Mouse (Mus musculus) activated CD4-positive, CD25-positive, alpha-beta regulatory T cell, adult 4 months (primary cell): ENCODE measurements at regions not wholly inside any gene's neighbourhood (a gene's known extent, or its start where the extent isn't known, plus 50 kb on each side); places are given as distances from the start of the nearest gene placed in this dataset.
"Not testable (repeated sequence)": the region's sequence is repeated elsewhere in the genome, so short reads cannot be mapped to it uniquely, and the experiment has no call there.

Source experiments
- ATAC-seq: one replicate; pipeline ENCODE4 v1.8.0; 2017

DNA sequence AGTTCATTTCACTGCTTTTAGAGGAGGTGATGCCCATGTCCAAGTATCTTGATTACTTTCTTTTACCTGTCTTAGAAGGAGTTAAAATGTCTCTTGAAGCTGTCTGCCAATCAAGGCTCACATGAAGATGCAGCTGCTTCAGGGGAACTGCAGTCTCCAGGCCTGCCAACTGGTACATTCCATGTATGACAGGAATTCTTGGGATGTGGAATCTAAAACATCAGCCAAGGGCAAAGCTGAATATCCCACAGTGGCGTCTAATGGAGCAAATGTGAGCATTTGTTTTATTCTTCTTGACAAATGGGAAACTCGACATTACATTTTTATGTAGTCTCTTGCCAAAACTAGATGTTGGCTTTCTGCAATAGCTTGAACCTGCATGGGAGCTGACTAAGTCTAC, 438.7 kb upstream of the Adamts5 start:
- no peak for ATAC-seq

DNA sequence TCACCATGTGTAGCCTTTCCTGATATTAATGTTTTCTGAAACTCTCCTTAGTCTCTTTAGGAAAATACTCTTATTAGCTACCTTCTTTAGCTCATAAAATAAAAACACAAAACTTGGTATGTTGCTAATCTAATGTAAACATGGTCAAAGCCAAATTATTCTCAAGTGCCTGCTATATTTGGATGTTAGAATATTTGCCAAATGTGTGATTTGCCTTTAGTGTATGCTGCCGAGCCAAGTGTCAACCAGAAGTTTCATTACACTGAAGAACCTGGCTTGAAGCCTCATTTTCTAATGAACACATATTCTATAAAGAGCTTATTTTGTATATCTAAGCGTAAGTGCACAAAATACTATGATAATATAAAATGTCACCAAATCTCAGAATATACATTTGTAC, 423.8 kb upstream of the Adamts5 start:
- no peak for ATAC-seq

DNA sequence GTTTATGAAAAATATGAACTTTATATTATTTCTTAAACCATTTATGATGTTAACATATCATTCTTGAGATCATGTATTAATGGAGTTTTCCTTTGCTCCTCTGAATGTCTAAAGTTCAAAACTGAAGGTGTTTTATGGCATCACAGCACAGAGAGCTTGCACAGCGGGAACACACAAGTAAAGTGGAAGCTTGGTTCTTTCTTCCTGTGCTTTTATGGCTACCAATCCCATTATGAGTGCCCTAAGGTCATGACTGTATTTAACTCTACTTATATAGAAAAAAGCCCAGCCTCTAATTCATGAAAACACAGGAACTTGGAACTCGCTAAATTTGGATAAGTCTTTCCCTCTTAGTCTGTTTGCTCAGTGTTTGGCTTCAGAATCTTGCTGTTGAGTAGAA, 417.3 kb upstream of the Adamts5 start:
- ATAC-seq = no peak

DNA sequence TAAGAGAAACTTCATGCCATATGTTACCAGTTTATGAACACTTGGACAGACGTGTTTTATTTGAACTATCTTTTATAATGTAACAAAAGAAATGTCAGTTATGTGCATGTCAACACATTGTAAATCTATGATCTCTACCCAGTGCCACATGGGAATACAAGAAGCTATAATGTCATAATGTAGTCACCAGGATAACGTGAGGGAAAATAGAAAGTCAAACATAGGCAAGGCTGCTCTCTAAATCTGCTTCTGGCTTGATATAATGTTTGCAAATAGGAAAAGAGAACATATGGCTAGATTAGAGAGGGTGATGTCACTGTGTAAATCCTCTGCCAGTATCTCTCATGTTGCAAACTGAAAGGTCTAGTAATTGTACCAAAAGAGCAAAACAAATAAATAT, 408.1 kb upstream of the Adamts5 start:
- no peak for ATAC-seq

DNA sequence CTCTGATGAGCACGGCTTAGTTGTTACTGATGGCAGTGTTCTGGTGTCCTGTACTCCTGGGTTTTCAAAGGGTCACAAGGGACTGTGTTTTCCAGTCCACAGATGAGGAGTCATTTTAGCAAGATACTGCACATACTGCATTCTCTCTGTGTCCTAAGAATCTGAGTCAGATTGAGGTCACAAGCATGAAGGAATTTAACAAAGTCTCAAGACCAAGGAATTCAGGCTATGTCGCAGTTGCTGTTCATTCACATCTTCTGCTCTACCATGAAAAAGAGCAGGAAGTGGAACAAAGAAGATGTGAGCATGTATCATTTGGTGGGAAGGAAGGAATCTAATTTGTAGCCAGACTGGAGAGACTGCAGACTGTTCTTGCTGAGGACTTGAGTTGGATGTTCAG, 402.2 kb upstream of the Adamts5 start:
- no peak for ATAC-seq

DNA sequence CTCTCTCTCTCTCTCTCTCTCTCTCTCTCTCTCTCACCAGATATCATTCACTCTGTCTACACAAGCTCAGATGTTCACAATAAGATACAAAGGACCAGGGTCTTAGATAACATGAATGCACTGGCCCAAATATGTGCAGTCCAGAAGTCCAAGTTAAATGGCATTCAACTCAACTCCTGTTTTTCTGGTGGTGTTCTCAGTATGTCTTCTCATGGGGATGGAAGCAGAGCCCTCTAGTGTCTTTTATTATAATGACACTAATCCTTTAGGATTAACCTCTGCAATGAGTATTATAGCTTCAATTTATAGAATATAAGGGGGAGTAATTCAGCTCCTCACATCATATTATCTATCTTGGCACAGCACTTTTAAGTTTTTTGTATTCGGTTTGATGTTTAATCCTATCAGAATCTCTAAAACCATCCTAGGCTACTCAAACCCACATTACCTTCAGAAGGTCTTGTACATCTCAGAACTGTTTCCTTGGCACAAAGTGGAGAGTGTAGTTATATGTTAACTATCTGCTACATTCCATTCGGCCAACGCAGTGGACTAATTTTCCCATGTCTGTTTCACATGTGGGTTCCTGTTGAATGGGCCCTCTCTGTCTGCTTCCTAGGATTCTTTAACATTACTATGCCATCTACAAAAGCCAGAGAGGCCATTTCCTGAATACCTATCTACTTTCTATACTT, 401.0 kb upstream of the Adamts5 start:
- no peak for ATAC-seq

DNA sequence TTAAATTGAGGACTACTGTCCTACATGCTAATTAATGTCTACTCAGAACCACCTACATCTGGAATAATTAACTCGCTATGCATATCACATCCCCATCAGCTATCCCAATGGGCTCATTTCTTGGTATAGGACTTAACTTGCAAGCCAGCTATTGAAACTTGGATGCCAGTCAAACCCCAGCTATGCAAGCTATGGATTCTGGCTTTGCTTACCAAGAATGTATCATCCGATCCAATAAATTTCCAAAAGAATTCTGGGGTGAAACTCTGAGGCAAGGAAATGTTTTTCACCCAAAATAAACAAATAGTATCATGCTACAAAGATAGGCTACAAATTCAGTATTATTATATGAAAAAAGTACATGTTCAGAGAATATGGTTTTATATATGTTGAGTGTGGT, 392.8 kb upstream of the Adamts5 start:
- no peak for ATAC-seq

DNA sequence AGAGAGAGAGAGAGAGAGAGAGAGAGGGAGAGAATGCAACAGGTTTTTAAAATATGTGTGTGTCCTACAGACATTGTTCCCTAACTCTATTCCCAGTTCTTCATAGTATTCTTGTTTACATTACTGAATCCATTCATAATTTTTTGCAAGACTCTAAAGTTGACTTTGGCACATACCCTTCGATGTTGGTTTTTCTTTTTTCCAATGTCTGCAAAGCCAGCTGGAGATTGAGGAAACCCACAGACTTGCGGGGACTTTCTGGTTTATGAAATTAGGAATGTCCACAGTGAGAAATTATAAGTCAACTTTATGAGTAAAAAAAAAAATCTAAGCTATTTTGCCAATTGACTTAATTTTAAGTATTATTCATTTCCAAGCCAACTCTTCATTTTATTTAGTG, 379.7 kb upstream of the Adamts5 start:
- no peak for ATAC-seq

DNA sequence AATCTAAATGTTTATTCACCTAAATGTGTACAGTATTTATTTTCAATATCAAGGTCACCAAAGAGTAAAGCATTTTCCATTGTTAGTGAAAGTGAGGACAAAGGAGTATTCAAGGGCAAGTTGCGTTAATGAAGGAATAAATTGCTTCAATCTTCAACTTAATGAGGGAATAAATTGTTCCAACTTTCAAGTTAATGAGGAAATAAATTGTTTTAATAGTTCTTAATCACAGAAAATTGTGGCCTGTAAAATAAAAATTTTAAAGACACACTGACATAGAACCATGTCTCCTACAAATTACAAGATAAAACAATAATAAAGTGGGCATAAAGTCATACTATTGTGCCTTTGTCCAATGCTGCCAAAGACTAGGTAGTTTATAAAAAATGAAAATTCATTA, 375.4 kb upstream of the Adamts5 start:
- ATAC-seq = no peak

DNA sequence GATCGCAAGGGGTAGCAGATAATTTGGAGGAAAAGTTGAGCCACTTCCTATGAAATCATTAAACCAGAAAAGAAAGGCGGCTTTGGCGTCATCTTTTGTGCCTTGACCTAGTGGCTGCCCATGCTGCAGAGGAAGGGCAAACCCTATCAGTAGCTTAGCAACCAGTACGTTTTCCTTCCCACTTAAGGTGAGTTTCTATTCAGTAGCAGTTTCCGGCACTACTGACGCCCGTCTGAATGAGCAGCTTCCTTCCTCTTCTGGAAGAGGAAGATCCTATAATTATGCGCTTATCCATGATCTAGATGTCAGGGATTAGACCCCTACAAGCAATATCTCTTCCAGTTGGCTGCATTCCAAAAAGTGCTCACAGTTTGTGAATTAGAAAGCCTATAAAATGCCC, 360.0 kb upstream of the Adamts5 start:
- ATAC-seq = no peak

DNA sequence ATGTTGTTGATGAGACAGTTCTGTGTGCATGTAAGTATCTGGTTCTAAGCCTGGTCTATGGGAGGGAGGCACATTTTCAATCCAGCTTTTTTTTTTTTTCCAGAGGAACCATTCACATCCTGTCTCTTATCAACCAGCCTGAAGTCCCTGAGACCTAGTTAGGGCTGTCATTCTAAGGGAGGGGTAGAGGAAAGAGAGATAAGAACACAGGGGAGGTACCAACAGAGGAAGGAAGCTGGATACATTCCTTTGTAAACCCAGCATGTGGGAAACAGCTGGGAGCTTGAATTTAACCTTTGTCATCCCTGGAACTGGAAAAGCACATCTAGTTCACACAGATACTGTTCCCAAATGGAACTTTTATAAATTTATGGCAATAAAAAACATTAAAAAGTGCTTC, 351.0 kb upstream of the Adamts5 start:
- no peak for ATAC-seq

DNA sequence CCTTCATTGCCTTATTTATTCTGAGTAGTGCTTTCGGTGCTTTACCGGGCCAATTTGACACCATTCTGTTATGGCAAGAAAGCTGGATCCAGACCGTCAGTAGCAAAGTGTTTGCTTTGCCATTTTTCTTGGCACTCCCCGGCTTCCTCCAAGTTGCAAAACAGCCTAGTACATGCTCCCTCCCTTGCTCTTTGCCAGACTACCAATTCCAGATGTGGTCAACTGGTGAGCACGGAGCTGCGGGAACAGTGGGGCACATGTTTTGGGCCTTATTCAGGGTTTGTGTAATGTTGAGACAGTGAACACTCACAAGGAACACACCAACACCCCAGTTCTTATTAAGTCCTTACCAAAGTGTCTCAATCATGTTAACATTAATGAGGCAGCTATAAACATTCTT, 348.4 kb upstream of the Adamts5 start:
- no peak for ATAC-seq

DNA sequence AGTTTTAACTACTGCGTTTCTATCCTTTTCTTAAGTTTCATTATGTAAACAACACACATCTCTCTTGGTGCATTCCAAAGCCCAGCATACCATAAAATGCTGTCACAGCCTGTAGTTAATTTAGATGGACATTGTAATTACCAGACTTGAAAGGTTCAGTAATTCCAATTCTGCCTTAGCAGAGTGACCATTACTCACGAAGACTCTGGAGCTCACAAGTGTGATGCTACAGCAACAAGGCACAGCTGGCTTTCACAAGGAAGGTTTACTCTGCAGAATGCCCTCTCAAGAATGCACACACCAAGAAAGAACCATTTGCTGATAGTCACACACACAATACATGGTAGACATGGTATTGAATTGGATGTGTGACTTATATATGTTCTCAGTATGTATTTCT, 342.6 kb upstream of the Adamts5 start:
- no peak for ATAC-seq

DNA sequence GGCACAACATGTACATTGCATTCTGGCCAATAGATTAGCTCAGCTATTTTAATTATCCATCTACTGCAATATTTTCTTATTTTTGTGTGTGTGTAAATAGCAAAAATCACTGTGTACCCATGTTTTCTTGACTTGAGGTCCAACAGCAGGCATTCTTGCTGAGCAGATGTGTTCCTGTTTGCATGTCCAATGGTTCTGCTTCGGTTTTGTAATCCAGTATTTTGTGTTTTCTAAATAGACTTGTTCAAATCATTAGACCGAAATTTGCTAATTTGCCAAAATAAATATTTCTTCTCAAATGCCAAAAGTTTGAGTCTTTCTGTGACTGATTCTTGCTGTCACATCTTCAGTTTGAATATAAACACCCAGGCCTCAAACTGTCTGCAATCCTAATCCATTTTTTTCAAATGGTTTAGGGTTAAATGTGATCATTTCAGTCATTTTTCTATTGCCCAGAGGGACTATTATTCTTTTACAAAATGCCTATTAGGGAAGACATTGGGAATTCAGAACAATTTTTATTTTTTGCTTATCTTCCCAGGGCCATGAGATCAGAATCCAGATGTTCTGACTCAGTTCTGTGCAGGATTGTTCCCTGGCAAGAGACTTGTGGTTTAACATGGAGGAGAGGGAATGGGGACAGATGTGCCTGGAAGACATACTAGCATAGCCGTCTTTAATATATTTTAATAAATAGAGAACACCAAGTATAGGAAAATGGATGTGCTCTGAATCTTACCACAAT, 341.3 kb upstream of the Adamts5 start:
- ATAC-seq = no peak

DNA sequence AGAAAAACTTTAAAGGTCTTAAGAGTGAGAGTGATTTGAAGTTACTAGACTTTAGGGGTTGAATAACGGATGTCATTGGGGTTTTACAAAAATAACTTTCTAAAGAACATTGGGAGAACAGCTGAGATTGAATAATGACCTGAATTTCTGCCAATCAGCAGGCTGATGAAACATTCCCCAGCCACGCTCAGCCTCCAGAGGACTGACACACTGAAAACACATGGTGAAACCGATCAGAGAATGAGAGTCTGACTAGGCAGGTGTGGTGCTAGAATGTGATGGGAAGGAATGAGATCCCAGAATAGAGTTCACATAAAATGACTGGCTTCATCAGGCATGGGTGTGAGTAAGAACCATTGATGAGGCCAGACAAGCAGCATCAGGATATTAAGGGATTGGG, 321.4 kb upstream of the Adamts5 start:
- no peak for ATAC-seq

DNA sequence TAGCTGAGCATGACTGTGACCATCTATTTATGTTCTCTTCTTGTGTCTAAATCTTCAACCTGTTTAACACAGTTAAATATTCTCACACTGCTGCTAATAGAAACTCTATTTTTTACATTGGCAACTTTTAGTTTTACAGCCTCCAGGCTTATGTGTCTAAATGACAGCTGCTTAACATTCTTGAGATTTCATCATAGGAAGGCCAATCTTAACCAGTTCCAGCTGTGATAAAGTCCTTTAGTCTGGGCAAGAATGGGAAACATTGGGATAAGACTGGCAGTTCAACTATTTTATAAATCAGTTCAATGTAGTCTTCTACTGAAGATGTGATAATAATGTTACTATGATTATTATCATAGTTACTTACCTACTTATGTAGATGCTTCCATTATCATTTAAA, 308.9 kb upstream of the Adamts5 start:
- ATAC-seq = no peak

DNA sequence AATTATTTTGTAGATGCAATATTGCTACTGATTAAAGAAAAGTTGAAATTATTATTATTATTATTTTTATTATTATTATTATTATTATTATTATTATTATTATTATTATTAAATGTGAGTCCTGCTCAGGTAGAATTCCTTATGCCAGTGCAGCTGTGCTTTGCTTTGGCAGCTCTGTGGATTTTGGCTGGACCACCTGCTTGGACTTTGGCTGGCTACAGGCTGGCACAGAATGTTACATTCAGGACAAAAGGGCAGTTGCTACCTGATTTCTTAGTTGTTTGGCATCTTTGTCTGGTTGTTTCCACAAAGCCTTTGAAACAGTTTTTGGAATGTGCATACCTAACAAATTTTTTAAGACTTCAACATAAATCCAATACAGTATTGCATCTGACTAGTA, 307.7 kb upstream of the Adamts5 start:
- no peak for ATAC-seq

DNA sequence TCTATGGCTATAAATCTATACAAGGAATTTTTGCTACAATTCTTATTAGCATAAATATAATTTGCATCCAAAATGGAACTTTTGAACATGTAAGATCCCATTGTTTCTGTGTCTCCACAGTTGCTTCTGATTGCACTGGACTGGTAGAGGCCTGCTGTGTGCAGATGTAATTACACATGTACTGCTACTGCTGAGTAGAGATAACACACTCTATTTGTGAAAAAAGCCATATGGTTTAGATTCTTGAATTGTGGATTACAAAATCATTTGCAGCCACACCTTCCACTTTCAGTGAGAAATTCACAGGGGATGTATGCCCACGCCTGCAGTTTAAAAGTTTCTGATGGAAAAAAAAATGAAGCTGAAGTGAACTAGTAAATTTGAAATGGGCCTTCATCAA, 288.2 kb upstream of the Adamts5 start:
- ATAC-seq = no peak

DNA sequence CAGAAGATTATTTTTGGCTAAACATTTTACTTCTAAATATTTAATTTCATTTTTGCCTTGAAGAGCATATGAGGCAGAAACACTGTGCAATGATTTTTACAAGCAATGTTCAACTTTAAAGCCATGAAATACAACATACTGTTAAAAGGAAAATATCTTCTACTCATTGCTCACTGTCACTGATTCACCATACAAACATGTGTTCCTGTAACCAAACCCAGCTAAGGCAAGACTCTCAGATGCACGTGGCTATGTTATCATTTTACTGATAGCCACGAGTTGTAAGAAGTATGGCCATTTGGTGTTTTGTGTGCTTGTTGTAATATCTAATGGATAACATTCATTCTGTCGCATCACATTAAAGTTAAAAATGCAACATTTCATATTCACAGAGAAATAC, 287.3 kb upstream of the Adamts5 start:
- no peak for ATAC-seq

DNA sequence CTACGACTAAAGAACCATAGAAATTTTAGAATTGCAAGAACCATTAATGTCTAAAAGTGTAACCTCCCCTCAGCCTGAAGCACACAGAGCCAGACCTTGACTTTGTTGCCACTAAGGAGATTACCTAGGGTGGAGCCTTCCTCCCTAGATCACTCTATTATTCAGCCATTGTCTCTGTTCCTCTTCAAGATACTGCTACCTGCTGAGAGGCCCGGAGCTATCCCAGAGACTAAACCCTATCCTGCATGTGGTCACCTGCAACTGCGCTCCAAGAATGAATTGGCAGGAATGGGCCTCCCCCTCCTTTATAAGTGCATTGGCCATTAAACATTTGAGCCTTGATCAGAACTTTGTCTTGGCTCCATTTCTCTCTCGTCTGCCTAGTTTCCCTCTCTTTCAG, 286.0 kb upstream of the Adamts5 start:
- not testable (repeated sequence) for ATAC-seq

DNA sequence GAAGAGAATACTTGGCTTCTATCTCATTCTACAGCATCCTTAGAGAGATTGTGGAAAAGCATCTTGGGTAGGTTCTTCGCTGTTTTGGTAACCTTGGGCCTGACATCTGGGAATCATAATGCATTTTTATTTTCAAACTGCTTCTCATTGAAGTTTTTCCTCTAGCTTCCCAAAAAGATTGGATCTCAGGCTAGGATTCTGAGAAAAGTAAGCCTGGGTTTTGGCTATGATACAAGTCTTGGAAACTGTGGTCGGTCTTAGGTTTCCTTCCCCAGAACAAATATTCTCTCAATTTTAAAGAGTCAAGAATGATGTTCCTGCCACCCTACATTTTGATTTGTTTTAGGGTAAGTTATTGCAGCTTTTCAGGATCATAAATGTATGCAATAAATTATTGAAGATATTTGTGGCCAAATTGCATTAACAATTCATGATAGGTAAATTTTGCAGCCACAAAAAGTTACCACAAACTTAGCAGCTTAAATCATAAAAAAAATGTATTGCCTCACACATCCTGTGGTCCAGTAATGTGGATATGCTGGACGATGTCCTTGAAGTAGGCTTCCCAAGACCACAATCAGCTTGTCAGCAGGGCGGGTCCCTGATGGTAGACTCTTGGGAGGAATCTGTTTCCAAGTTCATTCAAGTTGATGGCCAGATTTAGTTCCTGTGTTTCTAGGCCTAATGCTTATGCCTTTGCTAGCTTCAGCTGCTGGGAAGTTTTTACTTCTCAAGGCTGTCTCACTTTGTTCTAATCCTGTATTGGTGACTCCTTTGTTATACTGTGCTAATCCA, 257.6 kb upstream of the Adamts5 start:
- ATAC-seq = no peak

DNA sequence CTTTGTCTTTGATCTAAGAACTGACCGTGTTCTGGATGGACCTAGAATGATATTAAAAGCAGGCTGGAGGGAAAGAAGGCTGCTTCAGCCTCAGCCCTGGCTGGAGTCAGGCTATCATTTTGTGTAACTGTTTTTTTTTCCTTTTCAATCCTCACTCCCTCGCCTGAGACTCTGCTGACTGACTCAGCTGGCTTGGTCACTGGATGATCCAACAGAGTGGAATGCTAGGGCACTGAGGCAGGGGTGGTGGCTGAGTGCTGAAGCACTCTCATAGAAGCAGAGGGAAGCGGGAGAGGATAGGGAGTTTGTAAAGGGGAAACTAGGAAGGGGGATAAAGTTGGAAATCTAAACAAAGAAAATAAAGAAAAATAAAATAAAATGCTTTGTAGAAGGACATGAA, 236.5 kb upstream of the Adamts5 start:
- no peak for ATAC-seq

DNA sequence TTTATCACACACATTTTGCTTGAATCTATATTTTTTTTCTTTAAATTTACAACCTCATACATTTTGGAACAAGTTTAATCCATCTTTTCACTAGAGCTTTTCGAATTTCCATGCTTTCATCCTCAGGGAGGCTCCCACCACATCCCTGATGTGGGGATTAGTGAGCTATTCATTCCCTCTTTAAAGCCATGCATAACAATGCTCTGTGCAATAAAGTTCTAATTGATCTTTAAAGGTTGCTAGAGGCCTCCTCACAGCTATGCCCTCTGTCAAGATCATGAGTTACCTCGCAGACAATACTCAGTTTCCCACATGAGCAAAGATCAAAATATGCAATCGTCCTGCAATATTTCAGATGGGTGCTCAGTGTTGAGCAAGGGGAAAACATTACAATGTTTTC, 234.5 kb upstream of the Adamts5 start:
- ATAC-seq = no peak

DNA sequence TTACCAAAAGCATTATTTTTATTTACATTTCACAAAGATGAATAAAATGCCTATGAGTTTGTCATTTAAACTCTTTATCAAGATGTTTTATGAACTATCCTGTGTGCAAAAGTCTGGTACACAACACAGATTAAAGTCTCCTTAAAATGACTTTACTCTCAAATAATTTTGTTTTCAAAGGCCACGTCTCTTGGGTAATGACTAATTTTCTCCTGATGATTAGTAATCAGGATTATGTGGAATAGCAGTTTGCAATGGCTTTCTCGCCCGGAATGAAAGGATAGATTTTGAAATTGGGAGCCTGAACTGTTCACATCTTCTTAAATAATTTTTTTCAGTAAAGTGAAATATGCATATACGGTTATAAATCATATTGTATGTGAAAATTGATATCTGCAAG, 225.8 kb upstream of the Adamts5 start:
- no peak for ATAC-seq
